Mouse (Mus musculus) duodenum, adult 2 months (tissue): ENCODE results near the gene Izumo4. TPM values are rescaled to one million over a fixed set of nuclear protein-coding genes. Genes with fewer than 3 reads are reported as not detected.

Experiments
- polyA plus RNA-seq: library from polyadenylated mRNA; depleted of rRNA; stranded (reverse); fragments of >200 nt; gene quantifications from 2 replicates; pipeline ENCODE4 v1.2.3, GENCODE M21; 2012; ENCODE audit warnings: low replicate concordance; rRNA removed

The Izumo4 gene
- polyA plus RNA-seq: 20.8 and 44.8 TPM in 2 replicates

DNA sequence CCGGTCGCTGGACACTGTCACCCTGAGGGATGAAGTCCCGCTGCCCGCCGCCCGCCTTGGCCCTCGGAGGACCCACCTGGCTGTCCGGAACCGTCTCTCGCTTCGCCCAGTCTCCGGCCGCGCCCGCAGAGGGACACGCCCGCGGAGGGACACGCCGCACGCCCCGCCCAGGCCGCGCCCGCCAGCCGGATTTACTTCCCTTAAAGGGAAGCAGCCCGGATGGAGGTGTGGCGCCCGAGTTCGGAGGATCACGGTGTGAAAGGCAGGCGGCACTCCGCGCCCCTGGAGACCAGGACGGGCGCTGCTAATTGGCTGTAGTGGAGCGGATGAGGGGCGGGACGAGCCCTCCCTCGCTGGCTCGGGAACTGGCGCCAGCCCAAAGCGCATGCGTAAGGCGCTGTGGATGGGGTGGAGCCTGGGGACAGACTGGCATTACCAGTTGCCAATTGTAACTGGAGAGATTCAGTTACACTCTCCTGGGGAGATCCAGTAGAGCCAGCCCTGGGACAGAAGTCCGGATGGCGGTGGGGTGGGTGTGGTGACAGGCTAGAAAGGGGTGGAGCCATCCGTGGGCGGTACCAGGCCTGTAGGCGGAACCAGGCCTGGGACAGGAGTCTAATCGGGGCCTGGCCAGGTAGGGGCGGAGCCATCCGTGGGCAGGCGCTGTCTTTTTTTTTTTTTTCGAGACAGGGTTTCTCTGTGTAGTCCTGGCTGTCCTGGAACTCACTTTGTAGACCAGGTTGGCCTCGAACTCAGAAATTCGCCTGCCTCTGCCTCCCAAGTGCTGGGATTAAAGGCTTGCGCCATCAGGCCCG, at the start of gene Izumo4, which contains the start of gene Mob3a:
Gene Izumo4, plus strand, starts transcription at position 464 of the 815 bp plus-strand sequence.
Gene Mob3a, minus strand, starts transcription at position 257 of the 815 bp plus-strand sequence.

DNA sequence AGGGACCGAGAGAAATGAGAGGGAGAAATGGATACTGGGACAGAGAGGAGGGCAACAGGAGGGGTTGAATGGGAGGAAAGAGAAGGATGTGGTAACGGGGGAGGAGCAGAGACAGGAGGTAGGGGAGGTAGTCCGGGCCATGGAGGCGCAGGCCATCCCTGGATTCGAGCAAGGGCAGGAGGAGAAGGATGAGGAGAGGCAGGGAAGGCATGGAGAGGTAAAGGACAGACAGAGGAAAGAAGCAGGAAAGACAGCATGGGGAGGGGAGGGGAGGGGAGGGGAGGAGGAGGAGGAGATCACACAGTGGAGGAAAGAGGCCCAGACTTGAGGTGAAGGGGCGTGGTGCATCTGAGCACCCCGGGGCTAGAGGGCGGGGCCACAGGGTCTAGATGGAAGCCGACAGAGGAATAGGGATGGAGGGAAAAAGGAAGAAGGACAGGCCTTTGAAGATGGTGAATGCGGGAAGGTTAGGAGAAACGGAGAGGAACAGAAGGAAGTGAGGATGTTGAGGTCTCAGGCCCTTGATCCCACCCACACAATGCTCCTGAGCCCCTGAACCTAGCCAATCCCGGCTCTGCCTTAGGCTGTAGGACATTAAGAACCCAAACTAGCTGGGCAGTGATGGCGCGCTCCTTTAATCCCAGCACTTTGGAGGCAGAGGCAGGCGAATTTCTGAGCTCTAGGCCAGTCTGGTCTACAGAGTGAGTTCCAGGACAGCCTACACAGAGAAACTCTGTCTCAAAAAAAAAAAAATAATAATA, 44.9 kb upstream of the Izumo4 start, which contains the start of gene Btbd2:
Gene Btbd2, minus strand, starts transcription at position 209 of the 761 bp plus-strand sequence.

DNA sequence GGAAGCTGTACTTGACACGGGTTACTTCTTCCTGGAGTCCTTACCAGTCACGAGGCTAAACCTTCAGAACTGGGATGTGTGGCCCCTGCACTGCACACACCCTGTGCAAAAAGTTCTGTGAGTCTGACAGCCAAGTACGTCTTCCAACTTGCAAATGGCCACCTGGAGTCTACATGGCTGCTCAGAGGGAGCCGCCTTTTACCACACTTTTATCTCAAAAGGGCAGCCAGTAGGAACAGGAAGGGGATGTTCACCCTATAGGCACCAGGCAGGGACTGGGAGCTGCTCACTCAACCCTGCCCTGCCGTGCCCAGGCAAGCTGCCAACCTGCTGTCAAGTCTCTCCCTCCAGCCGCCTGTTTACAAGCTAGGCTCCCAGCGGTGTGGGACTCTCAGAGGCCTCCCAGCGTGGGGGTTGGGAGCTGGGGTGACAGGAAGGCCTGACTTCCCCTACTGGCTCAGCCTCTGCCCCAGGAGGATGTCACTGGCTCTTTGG, 24.0 kb upstream of the Izumo4 start, which contains the start of gene Mknk2:
Gene Mknk2, minus strand, starts transcription at position 171 of the 495 bp plus-strand sequence.

GRCm38 (mm10) chr10:80742180-80742978, 40.4 kb downstream of the Izumo4 start, which contains the start of gene Ap3d1:
Gene Ap3d1 (minus strand): TSS chr10:80742264.

GRCm38 (mm10) chr10:80754594-80755290, 52.8 kb downstream of the Izumo4 start, which contains the start of gene Dot1l:
Gene Dot1l (plus strand): TSS chr10:80755206.

Other genes starting within 250 kb of the Izumo4 start
- gene Onecut3, start 207.3 kb upstream of the Izumo4 start, polyA plus RNA-seq: 0.26 and 4.2 TPM in 2 replicates
- gene Atp8b3, start 163.1 kb upstream of the Izumo4 start, polyA plus RNA-seq: 0.02 TPM in 1 of 2 replicates, not detected in the other
- gene Rexo1, start 140.6 kb upstream of the Izumo4 start, polyA plus RNA-seq: 50.2 and 62.3 TPM in 2 replicates
- 22.7 and 36.3 TPM in 2 replicates for gene Klf16, start 124.9 kb upstream of the Izumo4 start, polyA plus RNA-seq
- gene Abhd17a, start 111.8 kb upstream of the Izumo4 start, polyA plus RNA-seq: 502 and 1,087 TPM in 2 replicates
- 164 and 176 TPM in 2 replicates for gene Scamp4, start 99.3 kb upstream of the Izumo4 start, polyA plus RNA-seq
- gene Adat3, start 99.3 kb upstream of the Izumo4 start, polyA plus RNA-seq: 23.9 and 33.1 TPM in 2 replicates
- gene Gm49322, start 96.2 kb upstream of the Izumo4 start, polyA plus RNA-seq: 1.7 and 2.4 TPM in 2 replicates
- 194 and 256 TPM in 2 replicates for gene Csnk1g2, start 79.3 kb upstream of the Izumo4 start, polyA plus RNA-seq
- 70.9 and 83.2 TPM in 2 replicates for gene Btbd2, start 45.1 kb upstream of the Izumo4 start, polyA plus RNA-seq
- gene Mknk2, start 24.1 kb upstream of the Izumo4 start, polyA plus RNA-seq: 147 TPM in 2 replicates
- gene Mob3a, start 207 bp upstream of the Izumo4 start, polyA plus RNA-seq: 28.1 and 37.8 TPM in 2 replicates
- gene Ap3d1, start 40.1 kb downstream of the Izumo4 start, polyA plus RNA-seq: 80.7 and 89.3 TPM in 2 replicates
- 53.5 and 58.4 TPM in 2 replicates for gene Dot1l, start 53.0 kb downstream of the Izumo4 start, polyA plus RNA-seq
- gene Sf3a2, start 96.0 kb downstream of the Izumo4 start, polyA plus RNA-seq: 50.6 and 68.2 TPM in 2 replicates
- gene Plekhj1, start 96.4 kb downstream of the Izumo4 start, polyA plus RNA-seq: 44.6 and 62.2 TPM in 2 replicates
- gene Amh, start 103.1 kb downstream of the Izumo4 start, polyA plus RNA-seq: 0.54 and 2.5 TPM in 2 replicates
- gene Jsrp1, start 111.3 kb downstream of the Izumo4 start, polyA plus RNA-seq: not detected in 2 replicates
- 955 and 1,664 TPM in 2 replicates for gene Oaz1, start 124.5 kb downstream of the Izumo4 start, polyA plus RNA-seq
- 0.02 and 0.07 TPM in 2 replicates for gene Lingo3, start 141.9 kb downstream of the Izumo4 start, polyA plus RNA-seq
- 89.4 and 104 TPM in 2 replicates for gene Lsm7, start 153.0 kb downstream of the Izumo4 start, polyA plus RNA-seq
- 80.9 and 86.1 TPM in 2 replicates for gene Sppl2b, start 153.1 kb downstream of the Izumo4 start, polyA plus RNA-seq
- gene Tmprss9, start 169.7 kb downstream of the Izumo4 start, polyA plus RNA-seq: 0.78 and 3.7 TPM in 2 replicates
- 217 and 283 TPM in 2 replicates for gene Timm13, start 198.8 kb downstream of the Izumo4 start, polyA plus RNA-seq
- gene Lmnb2, start 216.1 kb downstream of the Izumo4 start, polyA plus RNA-seq: 30.0 and 34.9 TPM in 2 replicates
- 14.8 and 34.1 TPM in 2 replicates for gene Gadd45b, start 227.9 kb downstream of the Izumo4 start, polyA plus RNA-seq